Mouse (Mus musculus) hematopoietic stem cell, adult 5-6 weeks (primary cell): ENCODE results near the gene Glrb. TPM values are rescaled to one million over a fixed set of nuclear protein-coding genes. Genes with fewer than 3 reads are reported as not detected.

Experiments
- ATAC-seq, 2 experiments: fragments of 125-278 bp in 1 of 2; replicated peaks in 1 of 2; 2 replicates each; pipeline ENCODE4 v1.8.0; 2016 to 2017; ENCODE audit warnings: inconsistent platforms in 2 of 2, mild to moderate bottlenecking in 2 of 2, moderate number of reproducible peaks in 2 of 2, low read depth in 1 of 2, moderate TSS enrichment in 1 of 2; ENCODE audit not compliant: low FRiP score in 2 of 2, poor library complexity in 2 of 2, severe bottlenecking in 2 of 2, insufficient read depth in 1 of 2, low TSS enrichment in 1 of 2
- total RNA-seq: library from RNA; stranded (forward); fragments of 172-1452, 232-1000 nt; gene quantifications from 2 replicates; pipeline ENCODE4 v1.2.3, GENCODE M21; 2017

Glrb gene
- total RNA-seq, result not detected in 2 replicates

DNA sequence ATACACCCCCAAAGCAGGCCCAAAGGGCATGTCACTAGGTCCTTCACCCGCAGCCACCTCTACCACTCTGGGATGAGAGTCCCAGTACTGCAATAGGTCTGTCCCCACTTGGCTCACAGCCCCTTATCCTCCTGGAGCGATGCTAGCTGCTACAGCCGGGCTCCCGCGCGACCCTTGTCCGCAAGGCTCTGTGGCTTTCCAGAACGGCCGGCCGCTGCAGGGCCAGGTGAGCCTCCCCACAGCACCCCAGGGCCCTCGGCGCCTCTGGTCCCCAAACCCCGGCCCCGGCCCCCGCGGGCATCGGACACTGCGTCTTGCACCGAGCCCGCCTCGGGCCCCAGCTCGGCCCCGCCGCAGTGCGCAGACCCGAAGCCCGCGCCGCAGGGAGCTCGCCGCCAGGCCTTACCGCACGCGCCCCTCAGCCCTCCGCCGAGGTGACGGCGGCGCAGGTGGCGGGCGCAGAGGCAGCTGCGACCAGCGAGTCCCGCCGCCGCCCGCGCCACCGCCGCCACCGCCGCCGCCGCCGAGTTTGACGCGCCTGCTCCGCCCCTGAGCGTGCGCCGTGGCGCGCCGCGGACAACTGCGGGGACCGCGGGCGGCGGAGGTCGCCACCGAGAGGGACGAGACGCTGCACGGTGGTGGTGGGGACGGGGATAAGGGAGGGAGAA lies at the start of gene Glrb:
TSS of gene Glrb (minus strand) at position 550 of the 668 bp plus-strand sequence.
- peak; percentile 27 to 56 for ATAC-seq

DNA sequence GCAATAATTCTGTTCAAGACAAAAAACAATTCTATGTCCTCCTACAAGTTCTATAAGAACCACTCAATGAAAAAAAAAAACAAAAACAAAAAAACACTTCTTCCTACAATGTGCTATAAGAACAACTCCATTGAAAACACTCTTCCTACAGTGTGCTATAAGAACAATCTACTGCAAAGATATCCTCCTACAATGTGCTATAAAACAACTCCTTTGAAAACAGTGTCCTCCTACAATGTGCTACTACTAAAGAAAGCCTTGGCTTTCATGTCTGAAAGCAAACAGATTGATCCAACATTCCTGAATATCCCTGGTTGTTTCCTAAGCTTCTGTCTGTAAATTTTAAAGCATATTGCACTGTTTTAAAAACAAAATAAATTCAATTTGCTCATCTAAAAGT lies 46.5 kb upstream of the Glrb start:
- no peak for ATAC-seq

DNA sequence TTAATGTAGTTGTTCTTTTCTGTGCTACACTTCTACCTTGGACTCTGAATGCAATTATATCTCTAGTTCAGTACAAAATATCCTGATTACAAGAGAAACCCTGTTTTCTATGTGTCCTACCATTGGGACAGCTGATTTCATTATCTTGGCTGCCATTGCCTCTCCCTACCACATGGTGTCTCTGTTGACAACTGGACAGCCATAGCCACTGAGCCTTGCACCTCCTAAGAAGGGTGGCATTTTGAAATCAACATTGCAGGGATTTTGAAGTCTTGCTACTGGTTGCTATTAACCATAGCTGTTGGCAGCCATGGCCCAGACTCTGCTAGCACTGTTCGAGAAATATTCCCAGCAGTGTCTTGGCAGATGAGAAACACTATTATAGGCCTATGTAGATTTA lies 45.1 kb upstream of the Glrb start:
- peak; percentile 93 to 96 for ATAC-seq

DNA sequence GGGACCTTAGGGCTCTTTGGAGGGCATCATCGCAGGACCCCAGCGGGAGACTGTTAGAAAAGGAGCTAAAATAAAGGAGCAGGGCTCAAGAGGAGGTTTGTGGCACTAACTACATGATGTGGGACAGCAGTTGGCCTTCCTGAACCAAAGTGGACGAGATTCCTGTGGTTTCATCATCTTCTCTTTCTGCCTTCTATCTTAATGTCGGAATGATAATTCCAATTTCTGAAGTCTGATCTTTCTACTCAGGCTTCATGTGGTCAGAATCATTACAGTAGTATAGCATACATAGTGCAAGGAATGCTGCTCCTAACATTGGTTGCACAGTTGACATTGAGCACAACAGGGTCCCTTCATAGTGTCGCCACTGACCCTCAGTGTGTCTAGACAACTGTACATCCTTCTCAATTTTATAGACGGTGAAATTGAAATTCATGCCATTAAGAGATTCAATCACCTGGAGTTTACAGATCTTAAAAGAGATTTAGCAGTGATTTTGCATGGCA lies 372 bp upstream of the Glrb start:
- ATAC-seq, result no peak

DNA sequence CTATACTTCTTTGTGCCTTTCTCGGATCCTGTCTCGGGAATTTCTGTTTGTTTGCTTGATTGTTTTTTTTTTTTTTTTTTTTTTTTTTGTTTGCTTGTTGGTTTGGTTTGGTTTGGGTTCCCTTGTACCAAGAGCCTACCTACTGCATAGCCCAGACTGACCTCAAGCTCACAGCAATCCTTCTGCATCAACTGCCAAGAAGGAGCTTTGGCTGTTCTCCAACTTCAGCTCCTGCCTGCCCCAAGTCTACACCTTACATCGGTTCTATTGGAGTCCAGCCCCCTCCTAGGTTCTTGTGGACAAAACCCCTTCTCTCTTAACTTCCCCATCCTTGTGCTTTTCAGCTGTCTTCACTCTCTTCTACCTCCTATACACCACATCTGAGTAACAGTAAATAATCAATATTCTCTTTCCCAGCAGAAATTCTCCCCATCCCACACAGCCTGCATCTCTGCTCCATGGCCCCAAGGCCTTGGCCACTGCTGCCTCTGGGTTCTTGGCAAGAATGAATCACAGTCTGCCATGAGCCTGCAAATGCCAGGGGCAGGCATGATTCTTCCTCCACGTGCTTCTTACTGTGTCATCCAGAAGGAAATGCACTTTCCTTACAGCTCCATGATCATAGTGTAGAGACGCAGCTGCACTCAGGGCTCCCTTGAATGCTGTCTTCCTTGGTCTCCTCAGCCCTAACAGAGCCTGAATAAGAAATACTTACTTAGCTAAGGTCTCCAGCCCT lies 18.5 kb downstream of the Glrb start:
- ATAC-seq, result no peak

DNA sequence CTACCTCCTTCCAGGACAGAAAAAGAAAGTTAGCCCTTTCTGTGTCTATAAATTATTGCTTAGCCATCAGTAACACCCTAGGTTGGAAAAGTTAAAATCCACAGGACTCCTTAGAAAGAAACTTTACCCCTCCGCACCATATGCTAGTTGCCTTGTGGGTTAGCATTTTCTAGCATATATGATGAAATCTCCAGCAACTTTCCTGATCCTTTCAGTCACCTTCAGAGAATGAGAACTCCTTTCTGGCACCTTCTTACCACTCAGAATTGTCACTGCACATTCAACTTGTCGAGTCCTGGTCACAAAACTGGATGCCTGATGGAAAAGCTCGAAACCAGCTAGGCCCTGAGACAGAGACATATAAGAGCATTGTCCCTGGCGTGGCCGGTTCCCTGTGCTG lies 19.1 kb downstream of the Glrb start:
- no peak for ATAC-seq

DNA sequence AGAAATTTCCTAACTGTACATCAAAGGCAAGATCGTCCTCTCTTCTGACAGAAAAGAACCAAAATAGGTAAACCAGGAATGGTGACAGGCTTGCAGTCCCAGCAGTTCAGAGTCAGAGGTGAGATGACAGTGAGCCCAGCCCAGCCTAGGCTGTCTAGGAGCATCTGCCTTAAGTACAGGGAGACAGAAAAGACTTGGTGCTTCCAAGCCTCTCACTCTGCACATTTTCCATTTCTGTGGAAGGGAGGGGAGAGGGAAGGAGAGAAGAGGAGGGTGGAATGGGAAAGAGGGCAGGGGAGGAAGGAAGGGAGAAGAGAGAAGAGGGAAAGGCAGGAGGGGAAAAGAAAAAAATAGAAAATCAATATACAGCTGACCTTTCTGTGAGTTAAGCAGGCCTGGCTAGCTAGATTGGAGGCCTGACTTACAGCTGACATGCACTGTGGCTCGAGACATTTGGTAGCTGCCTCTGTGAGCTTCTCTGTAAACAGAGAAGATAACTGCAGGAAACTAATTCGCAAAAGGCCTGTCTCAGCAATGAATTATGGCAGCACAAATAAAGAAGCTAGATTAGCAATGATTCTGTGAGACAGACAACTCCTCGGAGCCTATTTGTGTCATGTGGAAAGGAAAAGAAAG lies 20.3 kb downstream of the Glrb start:
- no peak for ATAC-seq

DNA sequence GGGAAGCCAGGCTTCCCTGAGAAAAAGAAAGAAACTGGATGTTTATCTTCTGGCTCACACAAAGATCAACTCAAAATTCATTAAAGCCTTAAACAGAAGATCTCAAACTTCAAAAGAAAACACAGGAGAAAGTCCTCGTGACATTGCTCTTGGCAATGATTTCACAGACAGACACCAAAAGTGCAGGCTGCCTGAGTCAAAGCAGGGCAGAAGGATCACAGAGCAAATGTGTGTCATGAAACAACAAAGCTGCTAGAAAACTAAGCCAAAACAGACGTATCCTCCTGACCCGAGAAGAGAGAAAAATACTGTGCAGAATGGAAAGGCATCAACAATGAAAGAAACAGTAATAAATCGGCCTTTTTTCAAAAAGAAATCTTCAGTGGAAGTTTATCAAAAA lies 22.4 kb downstream of the Glrb start:
- ATAC-seq, result no peak

DNA sequence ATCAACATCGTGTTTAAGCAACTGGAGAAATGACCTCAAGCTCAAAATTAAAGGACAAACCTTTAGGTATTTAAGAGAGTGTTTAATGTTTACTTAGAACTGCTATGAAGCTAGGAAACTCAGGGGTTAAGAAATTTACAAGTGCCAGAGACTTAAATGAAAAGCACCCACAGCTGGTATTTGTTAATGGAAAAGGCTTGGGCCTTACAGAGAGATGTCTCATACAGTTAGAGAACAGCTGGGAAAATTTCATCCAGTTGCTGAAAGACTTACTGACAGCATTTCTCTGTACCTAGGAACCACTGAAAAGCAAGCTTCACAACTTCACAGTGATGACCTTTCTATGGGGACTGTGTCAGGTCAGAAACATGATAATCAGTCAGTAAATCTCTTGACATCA lies 28.3 kb downstream of the Glrb start:
- ATAC-seq, result no peak

DNA sequence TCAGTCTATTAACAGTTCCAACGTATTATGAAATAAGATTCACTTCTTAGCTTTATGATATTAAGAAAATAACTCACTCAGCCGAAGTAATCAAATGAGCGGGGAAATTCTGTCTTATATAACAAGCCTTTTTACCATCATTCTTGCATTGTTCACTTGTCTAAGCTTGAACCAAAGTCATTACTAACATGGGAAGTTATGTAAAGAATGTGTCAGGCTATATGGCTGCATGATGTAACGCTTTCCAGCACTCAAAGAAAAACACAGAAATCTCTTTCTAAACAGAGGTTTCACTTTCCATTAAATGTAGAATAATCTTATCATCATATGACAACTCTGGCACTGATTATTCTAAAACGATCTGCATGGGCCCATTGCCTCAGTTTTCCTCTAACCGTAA lies 29.9 kb downstream of the Glrb start:
- ATAC-seq, result no peak

DNA sequence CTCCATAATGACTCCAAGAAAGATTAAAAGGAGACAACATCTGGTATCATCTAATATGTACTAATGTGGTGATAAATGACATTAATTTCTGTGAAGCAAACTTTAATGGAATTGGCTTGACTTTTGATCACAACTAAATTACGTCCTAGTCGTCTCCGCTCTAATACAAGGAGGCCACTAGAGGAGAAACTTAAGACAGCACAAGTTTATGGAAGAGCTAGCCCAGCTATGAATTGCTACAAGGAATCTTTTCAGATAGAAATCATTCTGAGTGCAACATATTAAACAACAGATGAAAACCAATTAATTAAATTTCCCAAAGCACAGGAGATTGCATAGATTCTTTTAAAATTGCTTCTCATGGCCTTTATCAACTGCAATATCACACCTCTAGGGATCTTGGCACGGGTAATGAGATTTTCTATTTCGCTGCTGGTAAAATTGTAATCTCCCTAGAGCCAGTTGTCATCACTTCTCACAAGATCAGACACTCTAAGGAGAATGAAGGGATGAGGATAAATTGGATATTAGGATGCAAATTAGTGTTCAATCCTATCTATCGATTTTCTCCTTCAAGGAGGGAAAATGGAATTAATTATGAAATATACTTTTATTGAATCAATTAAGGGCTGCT lies 32.7 kb downstream of the Glrb start:
- no peak for ATAC-seq

DNA sequence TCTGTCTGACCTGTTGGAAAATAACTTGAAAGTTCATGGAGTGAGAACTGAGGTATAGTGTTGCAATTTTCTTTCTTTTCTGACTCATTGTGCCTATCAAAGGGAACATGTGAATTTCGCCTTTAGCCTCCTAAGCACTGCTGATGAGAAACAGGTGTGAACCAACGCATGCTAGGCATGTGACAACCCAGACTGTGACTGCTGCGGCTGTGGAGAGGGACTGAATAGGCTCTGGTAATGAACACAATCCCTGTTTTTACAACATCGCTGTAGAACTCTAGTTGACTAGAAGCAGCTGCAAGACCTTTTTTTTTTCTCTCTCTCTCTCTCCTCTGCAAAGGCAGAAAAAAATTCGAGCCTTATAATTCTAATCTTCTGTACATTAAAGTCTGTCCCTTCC lies 34.9 kb downstream of the Glrb start:
- ATAC-seq, result no peak

DNA sequence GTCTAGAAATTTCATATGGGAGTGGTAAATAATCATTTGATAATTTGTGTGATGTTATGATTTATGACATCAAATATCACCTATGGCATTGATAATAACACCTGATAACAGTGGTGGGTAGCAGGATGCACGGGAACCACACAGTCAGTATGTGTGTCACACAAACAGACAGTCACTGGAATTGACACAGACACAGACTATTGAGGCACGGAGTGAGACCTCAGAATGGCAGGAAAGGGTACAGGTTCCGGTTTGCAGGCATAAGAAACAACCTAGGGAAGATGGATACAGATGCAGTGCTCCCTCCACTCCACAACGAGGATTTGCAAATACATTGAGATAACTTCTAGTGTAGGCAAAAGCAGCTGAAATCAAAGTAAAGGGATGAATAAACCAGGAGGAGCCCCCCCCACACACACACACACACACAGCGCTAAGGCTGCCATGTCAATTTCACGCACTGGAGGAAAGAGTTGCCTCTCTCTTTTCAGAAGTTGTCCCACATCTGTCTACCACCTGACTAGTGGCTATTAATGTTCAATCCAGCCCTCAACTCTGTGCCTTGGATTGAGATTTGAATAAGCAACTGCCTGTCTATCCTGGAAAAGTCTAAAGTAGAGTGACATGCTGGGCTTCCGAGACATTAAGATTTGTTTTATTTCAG lies 38.6 kb downstream of the Glrb start:
- ATAC-seq, result no peak

DNA sequence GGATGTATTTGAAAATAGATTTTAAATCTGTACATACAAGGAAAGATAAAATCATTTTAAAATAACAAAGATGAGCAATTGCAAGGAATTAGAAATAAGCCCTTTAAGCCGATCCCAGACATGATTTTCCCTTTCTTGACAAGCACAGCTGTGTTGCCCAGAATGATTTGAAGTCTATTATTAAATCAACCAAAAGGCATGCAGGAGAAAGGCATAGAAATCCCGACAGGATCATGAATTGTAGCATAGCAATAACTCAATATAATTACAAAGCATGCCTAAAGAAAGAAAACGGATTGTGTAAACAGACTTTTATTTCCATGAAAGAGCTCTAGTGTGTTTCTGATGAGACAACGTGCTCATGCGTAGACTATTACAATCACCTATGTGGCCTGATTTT lies 39.4 kb downstream of the Glrb start:
- ATAC-seq, result no peak

DNA sequence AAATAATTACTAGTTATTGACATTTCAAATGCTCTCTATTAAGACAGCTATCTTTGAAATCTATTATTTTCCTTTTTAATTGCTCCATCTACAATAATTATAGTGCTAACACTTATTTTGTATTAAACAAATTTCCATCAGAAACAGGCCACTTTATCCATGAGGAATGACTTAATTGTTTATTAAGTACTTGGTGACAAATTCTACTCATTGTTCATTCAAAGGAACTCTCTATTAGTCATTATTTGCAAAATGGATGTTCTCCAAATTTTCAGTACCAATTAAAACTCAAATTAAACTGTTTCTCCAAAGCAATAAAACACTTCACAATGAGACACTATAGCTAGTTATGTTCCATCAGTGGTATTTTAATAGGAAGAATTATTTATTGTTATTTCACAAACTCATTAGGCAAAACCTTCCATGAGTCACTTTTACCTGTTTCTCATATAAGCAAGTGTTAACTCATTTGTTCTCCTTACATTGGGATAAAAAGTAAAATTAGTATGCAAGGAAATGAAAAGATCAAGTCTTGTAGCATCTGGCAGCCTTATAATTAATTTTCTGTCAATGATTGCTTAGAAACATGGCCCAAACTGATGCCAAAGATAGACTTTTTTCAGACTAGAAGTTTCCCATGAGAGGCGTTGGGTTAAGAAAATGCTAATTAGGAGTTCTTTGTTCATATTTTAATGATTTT lies 41.8 kb downstream of the Glrb start:
- ATAC-seq, result no peak

DNA sequence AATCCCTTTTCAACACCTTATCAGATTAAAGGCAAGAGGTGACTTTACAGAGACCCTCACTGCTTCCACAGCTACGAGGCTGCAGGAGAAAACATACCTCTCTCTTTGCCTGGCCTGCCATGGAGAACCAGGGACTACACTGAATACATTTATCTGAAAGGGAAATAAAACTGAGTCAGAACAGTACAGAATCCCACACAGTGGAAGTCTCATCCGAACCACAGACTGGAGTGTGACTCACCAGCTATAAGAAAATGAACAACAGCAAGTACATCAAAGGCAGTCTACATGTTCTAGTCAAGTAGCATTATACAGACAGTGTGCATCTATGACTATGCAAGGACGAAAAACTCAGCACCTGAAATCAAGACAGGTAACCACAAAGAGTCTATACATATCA lies 46.1 kb downstream of the Glrb start:
- no peak for ATAC-seq

DNA sequence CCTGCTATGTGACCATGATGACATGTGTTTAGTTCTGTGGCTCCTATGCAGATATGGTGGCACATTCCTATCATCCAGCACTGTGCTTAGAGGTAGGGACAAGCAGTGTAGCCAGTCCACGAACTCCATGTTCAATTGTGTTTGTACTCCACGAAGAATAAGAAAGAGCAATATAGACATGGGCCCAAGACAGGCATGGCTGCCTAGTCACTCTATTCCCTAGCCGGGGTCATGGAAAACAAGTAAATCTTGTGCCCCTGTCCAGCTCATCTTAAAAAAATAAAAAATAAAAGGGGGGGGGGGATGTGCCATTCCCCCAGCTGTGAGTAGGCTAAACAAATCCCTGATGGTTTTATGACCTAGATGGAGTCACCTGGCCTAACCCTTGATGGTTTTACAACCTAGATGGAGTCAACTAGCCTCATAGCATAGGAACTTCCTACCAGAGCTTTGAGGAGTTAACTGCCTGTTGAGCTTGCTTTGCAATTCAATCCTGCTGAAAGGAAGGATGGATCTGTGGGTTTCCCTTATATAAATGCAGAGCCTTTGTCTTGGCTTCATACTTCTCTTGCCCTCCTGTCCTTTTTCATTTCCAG lies 60.5 kb downstream of the Glrb start:
- no peak for ATAC-seq
